Mouse (Mus musculus): ENCODE measurements around the gene Wdr78.

- no peak for TF ChIP-seq CTCF (IDR thresholded peaks at IDR 0.05; ENCODE audit: low read depth)
- TF ChIP-seq EP300 (IDR thresholded peaks at IDR 0.05; ENCODE audit: low read depth): no peak
Measured at GRCm38 (mm10) chr4:103064976-103065375, 49.4 kb downstream of the Wdr78 start.
